Mouse (Mus musculus) hindbrain, postnatal 0 days (tissue): Measurements from ENCODE around the gene Spink2. TPM values are rescaled to one million over a fixed set of nuclear protein-coding genes. Genes with fewer than 3 reads are reported as not detected.

Source experiments
- ATAC-seq: fragments of 200-750 bp; cut with Nextera tagmentation; 2 replicates; pipeline ENCODE4 v1.8.0; 2017; ENCODE audit warnings: mild to moderate bottlenecking, moderate TSS enrichment, moderate library complexity
- DNase-seq: peaks from one replicate; pipeline ENCODE4 v3.0.0-alpha.2; 2015; ENCODE audit warnings: low spot score
- H3K27ac ChIP-seq: fragments of 300-500 bp; sonication (generic); 2 replicates; pipeline ENCODE4 v1.5.1; 2014; ENCODE audit warnings: mild to moderate bottlenecking
- H3K27me3 ChIP-seq: fragments of 300-500 bp; sonication (generic); 2 replicates; pipeline ENCODE4 v1.6.1; 2014; ENCODE audit warnings: low read length, mixed read lengths; ENCODE audit not compliant: insufficient read depth
- H3K36me3 ChIP-seq: fragments of 300-500 bp; sonication (generic); 2 replicates; pipeline ENCODE4 v1.6.1; 2014; ENCODE audit warnings: low read length, mixed read lengths; ENCODE audit not compliant: insufficient read depth
- H3K4me1 ChIP-seq: fragments of 300-500 bp; sonication (generic); 2 replicates; pipeline ENCODE4 v1.6.1; 2014; ENCODE audit warnings: antibody characterized with exemption, low read length, mixed read lengths; ENCODE audit not compliant: insufficient read depth
- H3K4me2 ChIP-seq: fragments of 300-500 bp; sonication (generic); 2 replicates; pipeline ENCODE4 v1.6.1; 2014; ENCODE audit warnings: low read depth, mild to moderate bottlenecking, low read length, moderate library complexity, mixed read lengths
- H3K4me3 ChIP-seq: fragments of 300-500 bp; sonication (generic); 2 replicates; pipeline ENCODE4 v1.5.1; 2014; ENCODE audit warnings: low read length
- H3K9ac ChIP-seq: fragments of 300-500 bp; sonication (generic); replicated peaks from 2 replicates; pipeline ENCODE4 v1.6.1; 2014; ENCODE audit warnings: mild to moderate bottlenecking, low read length, moderate library complexity, mixed read lengths
- H3K9me3 ChIP-seq: fragments of 300-500 bp; sonication (generic); 2 replicates; pipeline ENCODE4 v1.6.1; 2016; ENCODE audit warnings: low read length, mixed read lengths
- CTCF ChIP-seq: IDR thresholded peaks from 2 replicates; pipeline ENCODE4 v1.5.1; 2016; ENCODE audit warnings: antibody characterized with exemption, control low read depth, low read depth
- WGBS: fragments of 180-500 bp; shearing (Covaris S2); extraction: QIAGEN DNeasy Blood & Tissue Kit; methylation state at CpG from one replicate; pipeline ENCODE4 v1.1.7; 2014; 5-methylcytosine and 5-hydroxymethylcytosine counted together
- polyA plus RNA-seq: library from polyadenylated mRNA; unstranded; fragments of >200 nt; fragmentation: Nextera tagmentation; extraction: Ambion mirVana; gene quantifications from 2 replicates; pipeline ENCODE4 v1.2.1, GENCODE M21; 2015
- total RNA-seq: library from RNA; depleted of rRNA; stranded (reverse); fragments of >200 nt; gene quantifications from 2 replicates; pipeline ENCODE4 v1.2.3, GENCODE M21; 2014; rRNA removed

The Spink2 gene
- total and polyA plus RNA-seq, 2 experiments from 2014 or later: 0.26 TPM; not detected in 1

- no peaks in the 10 kb centered on the region for H3K27me3 ChIP-seq
- H3K4me2 ChIP-seq: no peak overlapping the region
- no peaks in the 10 kb centered on the region for H3K9me3 ChIP-seq
- no peaks in the 10 kb centered on the region for H3K36me3 ChIP-seq
- peak overlapping the region; percentile 16; the same call in 1 of the 2 replicates for H3K27ac ChIP-seq
- ATAC-seq (peak; percentile 53; the same call in 1 of the 2 replicates), DNase-seq (peak; percentile 66)
- peaks cover 6% of the 10 kb centered on the region; the same call in 1 of the 2 replicates for H3K4me1 ChIP-seq
- 35% methylated on average over 5 of the region's 5 CpGs for WGBS
- H3K4me3 ChIP-seq: no peak overlapping the region
- no peak overlapping the region for H3K9ac ChIP-seq
- TF ChIP-seq CTCF: no peak
Observed at GRCm38 (mm10) chr5:77156938-77157337, 54.3 kb downstream of the Spink2 start.

DNA sequence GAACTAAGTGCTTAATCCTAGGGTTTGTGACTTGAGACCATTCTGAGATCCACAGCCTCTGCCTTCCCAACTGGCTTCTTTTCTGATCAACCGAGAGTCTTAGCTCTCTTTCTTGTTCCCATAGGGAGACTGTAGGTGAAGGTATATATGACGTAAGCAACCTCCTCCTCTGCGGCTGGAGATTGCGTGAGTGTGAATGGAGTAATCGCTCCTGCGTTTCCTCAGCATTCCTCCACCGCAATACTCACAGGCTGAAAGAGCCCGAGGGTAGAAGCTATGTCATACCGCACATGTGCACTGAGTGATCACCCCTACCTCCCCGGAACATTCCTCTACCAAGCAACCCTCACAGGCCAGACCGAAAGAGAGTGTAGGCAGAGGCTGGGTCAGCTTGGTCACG lies 55.7 kb downstream of the Spink2 start:
- DNase-seq: no peak

More for the DNA sequence above, 55.7 kb downstream of the Spink2 start:
- no peak for TF ChIP-seq CTCF
- Histone ChIP-seq H3K9me3 (no peaks in the 10 kb centered on the region), H3K4me2 (no peak overlapping the region), H3K4me1 (peaks cover 6% of the 10 kb centered on the region; the same call in 1 of the 2 replicates), H3K9ac (no peak overlapping the region), H3K36me3 (no peaks in the 10 kb centered on the region), H3K27me3 (no peaks in the 10 kb centered on the region), H3K4me3 (no peak overlapping the region), H3K27ac (no peak overlapping the region)
- ATAC-seq: no peak
- WGBS: 95% methylated on average over 12 of the region's 12 CpGs

Other genes with a start within 250 kb of the Spink2 start
- 53.0 and 55.2 TPM in 2 replicates for gene Srp72, start 236.8 kb downstream of the Spink2 start, total RNA-seq
- 72.9 and 78.7 TPM in 2 replicates for gene Srp72, start 236.8 kb downstream of the Spink2 start, polyA plus RNA-seq
- not detected in 2 replicates for gene Arl9, start 207.4 kb downstream of the Spink2 start, total RNA-seq
- not detected in 2 replicates for gene Arl9, start 207.4 kb downstream of the Spink2 start, polyA plus RNA-seq
- 0.11 and 0.63 TPM in 2 replicates for gene Thegl, start 195.4 kb downstream of the Spink2 start, total RNA-seq
- 0.81 and 0.82 TPM in 2 replicates for gene Thegl, start 195.4 kb downstream of the Spink2 start, polyA plus RNA-seq
- gene Hopx, start 96.3 kb downstream of the Spink2 start, total RNA-seq: 69.6 and 94.8 TPM in 2 replicates
- gene Hopx, start 96.3 kb downstream of the Spink2 start, polyA plus RNA-seq: 7.3 and 10.3 TPM in 2 replicates
- 9.0 and 9.1 TPM in 2 replicates for gene Rest, start 54.0 kb upstream of the Spink2 start, total RNA-seq
- 4.1 and 4.4 TPM in 2 replicates for gene Rest, start 54.0 kb upstream of the Spink2 start, polyA plus RNA-seq
- gene Noa1, start 98.6 kb upstream of the Spink2 start, total RNA-seq: 16.3 and 18.7 TPM in 2 replicates
- 33.3 and 34.7 TPM in 2 replicates for gene Noa1, start 98.6 kb upstream of the Spink2 start, polyA plus RNA-seq
- 46.4 and 61.0 TPM in 2 replicates for gene Polr2b, start 98.7 kb upstream of the Spink2 start, total RNA-seq
- 48.8 and 50.9 TPM in 2 replicates for gene Polr2b, start 98.7 kb upstream of the Spink2 start, polyA plus RNA-seq
- 45.7 and 59.6 TPM in 2 replicates for gene Igfbp7, start 196.6 kb upstream of the Spink2 start, total RNA-seq
- gene Igfbp7, start 196.6 kb upstream of the Spink2 start, polyA plus RNA-seq: 99.3 and 111 TPM in 2 replicates